Mouse (Mus musculus) small intestine, adult 2 months (tissue): ENCODE measurements around the gene 6430628N08Rik.

ENCODE experiments used
- CTCF ChIP-seq: fragments of 200-500 bp; IDR thresholded peaks from 2 replicates; pipeline ENCODE4 v1.5.1; 2012; ENCODE audit warnings: low read depth, mild to moderate bottlenecking, control low read depth, inconsistent platforms, low read length, moderate library complexity, mixed read lengths; ENCODE audit not compliant: insufficient replicate concordance, insufficient read length; ENCODE audit errors: extremely low read depth
- POLR2A ChIP-seq: fragments of 200-500 bp; IDR thresholded peaks from 2 replicates; pipeline ENCODE4 v1.6.1; 2012; ENCODE audit warnings: low read depth, mild to moderate bottlenecking, control low read depth, inconsistent platforms, low read length, moderate library complexity

DNA sequence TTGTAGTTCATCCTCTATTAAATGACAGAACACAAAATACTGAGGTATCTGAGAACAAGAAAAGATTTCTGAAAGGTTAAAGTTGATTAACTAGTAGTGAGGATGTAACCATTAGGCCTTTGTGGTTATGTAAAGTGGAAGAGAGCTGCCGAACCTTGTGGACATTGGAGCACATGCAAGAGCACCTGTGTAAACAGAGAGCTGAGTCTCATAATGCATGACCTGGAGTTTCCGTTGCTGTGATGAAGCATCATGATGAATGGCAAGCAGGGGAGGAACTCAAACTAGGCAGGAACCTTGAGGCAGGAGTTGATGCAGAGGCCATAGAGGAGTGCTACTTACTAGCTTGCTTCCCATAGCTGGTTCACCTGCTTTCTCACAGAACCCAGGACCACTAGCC, 39.8 kb upstream of the 6430628N08Rik start:
- TF ChIP-seq CTCF (no peak), POLR2A (no peak)
